Mouse (Mus musculus): ENCODE data around the gene Fubp3.

- TF ChIP-seq CTCF (IDR thresholded peaks at IDR 0.05; ENCODE audit: low read depth) (no peak), EP300 (IDR thresholded peaks at IDR 0.05; ENCODE audit: low read depth) (no peak)
Measured at GRCm38 (mm10) chr2:31530201-31530600, 42.2 kb upstream of the Fubp3 start.
